Mouse (Mus musculus): ENCODE data around the gene Igfbp6. TPM values are rescaled to one million over a fixed set of nuclear protein-coding genes. Genes with fewer than 3 reads are reported as not detected.

Igfbp6 gene
- total RNA-seq, 2 experiments from 2014 or later = 42.6 TPM

- intact Hi-C loops (cut with DNase I) = no loop called here
Measured at GRCm38 (mm10) chr15:102107689-102108573, 36.2 kb upstream of the Igfbp6 start.

GRCm38 (mm10) chr15:102108651-102109525 is 35.3 kb upstream of the Igfbp6 start:
- intact Hi-C loops (cut with DNase I) = no loop called here
- DNase-seq = peak in 1 of 2 experiments; percentile 72

More at GRCm38 (mm10) chr15:102107689-102108573, 36.2 kb upstream of the Igfbp6 start:
- DNase-seq = peak in 1 of 2 experiments; percentile 50

DNA sequence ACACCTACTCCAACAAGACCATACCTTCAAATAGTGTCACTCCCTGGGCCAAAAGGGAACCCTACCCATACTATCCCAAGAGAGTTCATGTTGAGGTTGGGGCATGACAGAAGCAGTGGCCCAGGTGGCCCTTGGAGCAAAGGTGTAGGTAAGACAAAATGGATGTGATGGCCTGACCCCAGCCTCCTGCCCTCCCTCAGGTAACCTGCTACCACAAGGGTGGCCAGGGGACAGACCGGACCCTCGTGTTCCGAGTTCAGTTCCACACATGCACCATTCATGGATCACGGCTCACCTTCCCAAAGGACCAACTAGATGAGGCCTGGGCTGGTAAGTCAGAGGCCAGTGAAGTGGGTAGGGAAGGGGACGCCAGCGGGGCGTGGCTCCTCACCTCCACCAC is 33.9 kb upstream of the Igfbp6 start:
- DNase-seq = no peak
- intact Hi-C loops (cut with DNase I) = no loop called here

DNA sequence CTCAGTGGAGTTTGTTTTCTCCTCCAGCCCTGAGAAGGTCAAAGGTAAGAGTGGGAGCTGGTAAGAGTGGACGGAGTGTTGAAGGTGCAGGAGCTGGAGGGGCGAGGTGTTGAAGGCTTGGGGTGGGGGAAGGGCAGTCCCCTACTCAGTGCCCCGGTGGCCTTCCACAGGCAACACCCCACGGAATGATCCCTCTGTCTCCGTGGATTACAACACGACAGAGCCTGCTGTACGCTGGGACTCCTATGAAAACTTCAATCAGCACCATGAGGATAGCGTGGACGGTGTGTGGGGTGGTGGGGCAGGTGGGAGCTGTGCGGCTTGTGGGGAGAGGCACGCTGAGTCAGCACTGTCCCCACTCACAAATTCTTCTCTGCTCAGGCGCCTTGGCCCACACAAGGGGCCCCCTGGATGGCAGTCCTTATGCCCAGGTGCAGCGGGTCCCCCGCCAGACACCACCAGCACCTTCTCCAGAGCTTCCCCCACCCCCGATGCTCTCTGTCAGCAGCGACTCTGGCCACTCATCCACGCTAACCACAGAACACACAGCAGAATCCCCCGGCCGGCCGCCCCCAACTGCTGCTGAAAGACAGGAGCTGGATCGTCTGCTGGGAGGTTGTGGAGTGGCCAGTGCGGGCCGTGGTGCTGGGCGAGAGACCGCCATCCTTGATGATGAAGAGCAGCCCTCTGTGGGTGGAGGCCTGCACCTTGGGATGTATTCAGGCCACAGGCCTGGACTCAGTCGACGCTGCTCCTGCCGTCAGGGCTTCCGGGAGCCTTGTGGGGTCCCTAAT is 33.3 kb upstream of the Igfbp6 start:
- DNase-seq = no peak
- intact Hi-C loops (cut with DNase I) = no loop called here

GRCm38 (mm10) chr15:102111495-102111829 is 32.7 kb upstream of the Igfbp6 start:
- DNase-seq = no peak
- intact Hi-C loops (cut with DNase I) = no loop called here

DNA sequence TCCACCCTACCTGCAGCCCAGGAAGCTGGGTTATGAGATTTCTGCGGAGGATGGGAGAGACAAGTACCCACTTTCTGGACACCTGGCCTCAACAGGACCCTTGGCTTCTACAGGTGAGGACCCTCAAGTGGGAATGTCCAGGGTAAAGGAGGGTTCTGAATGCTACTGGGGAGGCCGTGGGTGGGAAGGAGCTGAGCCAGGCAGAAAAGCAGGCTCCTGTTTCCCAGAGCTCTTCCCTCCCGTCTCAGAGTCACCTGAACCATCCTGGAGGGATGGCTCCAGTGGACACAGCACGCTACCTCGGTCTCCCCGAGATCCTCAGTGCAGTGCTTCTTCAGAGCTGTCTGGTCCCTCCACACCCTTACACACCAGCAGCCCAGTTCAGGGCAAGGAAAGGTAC is 32.0 kb upstream of the Igfbp6 start:
- DNase-seq = no peak
- intact Hi-C loops (cut with DNase I) = no loop called here

DNA sequence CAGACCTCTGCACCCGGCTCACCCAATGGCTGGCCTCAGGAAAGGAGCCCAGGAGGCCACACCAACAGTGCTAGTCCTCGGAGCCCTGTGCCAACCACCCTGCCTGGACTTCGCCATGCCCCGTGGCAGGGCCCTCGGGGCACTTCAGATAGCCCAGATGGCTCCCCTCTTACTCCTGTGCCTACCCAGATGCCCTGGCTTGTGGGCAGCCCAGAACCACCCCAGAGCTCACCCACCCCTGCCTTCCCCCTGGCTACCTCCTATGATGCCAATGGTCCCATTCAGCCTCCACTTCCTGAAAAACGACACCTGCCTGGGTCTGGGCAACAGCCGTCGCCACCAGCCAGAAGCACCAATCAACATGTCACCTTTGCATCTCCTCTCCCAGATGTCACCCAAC is 31.3 kb upstream of the Igfbp6 start:
- intact Hi-C loops (cut with DNase I) = no loop called here
- DNase-seq = no peak

DNA sequence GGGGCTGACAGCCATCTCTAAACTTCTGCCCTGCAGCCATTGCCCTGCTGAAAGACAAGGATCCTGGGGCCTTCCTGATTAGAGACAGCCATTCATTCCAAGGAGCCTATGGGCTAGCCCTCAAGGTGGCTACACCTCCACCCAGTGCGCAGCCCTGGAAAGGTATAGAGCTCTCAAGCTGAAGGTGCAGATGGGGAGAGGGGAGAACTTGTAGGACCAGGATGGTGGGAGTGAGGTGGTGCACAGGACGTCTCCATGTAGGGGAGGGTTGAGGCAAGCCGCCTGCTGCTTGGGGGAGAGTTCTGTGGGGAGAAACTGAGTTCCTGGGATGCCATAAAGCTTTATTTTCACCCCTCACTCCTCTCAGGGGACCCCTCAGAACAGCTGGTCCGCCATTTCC is 30.5 kb upstream of the Igfbp6 start:
- intact Hi-C loops (cut with DNase I) = no loop called here
- DNase-seq = no peak

GRCm38 (mm10) chr15:102114651-102115260 is 29.4 kb upstream of the Igfbp6 start:
- intact Hi-C loops (cut with DNase I) = no loop called here
- no peak for DNase-seq

DNA sequence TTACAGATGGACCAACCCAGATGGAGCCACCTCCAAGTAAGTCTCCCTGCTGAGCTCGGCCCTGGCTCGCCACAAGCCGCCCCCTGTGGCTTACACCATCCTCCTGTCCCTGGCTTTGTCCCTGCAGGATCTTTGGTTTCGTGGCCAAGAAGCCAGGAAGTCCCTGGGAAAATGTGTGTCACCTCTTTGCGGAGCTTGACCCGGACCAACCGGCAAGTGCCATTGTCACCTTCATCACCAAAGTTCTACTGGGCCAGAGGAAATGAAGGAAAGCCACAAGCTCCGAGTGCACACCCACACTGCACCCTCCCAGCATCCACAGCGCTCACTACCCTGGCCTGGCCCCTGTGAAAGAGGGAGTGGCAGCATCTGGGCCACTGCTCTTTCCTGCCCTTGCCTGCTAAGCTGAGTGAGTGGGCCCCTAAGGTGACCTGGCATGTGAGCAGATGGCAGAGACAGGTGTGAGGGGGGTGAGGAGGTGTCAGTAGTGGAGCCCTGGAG is 28.4 kb upstream of the Igfbp6 start:
- DNase-seq = no peak
- intact Hi-C loops (cut with DNase I) = no loop called here

DNA sequence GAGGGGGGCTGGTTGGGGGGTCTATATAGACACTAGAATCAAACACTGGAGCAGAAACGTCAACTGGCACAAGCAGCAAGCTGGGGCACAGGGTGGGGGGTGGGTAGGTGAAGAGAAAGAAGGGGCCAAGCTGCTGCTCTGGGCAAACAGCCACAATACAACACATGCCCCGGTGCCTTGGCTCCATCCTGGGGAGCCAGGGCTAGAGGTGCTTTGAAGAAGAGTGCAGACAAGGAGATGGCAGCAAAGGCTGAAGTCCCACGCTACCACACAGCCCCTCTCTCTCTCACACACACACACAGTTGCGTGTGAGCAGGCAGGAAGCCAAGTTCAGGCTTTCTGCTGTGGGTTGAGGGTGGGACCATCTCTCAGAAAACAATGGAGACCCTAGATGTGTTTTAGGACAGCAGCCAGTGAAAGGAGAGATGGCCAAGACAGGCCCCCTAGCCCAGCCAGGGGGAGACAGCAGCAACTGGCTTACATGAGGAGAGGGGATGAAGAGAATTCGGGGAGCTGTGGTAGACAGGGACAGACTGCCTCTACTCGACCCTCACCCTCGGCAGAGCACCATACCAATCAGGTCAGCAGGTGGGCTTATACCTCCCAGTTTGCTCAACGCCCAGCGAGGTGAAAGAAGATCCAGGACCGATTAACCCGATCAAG is 27.3 kb upstream of the Igfbp6 start:
- DNase-seq = no peak

GRCm38 (mm10) chr15:102117461-102118443 is 26.4 kb upstream of the Igfbp6 start:
- DNase-seq = peak in 1 of 2 experiments; percentile 39
- intact Hi-C loops (cut with DNase I) = no loop called here

More for the DNA sequence above, 27.3 kb upstream of the Igfbp6 start:
- intact Hi-C loops (cut with DNase I) = no loop called here

- DNase-seq = no peak
- intact Hi-C loops (cut with DNase I) = no loop called here
Measured at GRCm38 (mm10) chr15:102118591-102118990, 25.6 kb upstream of the Igfbp6 start.

DNA sequence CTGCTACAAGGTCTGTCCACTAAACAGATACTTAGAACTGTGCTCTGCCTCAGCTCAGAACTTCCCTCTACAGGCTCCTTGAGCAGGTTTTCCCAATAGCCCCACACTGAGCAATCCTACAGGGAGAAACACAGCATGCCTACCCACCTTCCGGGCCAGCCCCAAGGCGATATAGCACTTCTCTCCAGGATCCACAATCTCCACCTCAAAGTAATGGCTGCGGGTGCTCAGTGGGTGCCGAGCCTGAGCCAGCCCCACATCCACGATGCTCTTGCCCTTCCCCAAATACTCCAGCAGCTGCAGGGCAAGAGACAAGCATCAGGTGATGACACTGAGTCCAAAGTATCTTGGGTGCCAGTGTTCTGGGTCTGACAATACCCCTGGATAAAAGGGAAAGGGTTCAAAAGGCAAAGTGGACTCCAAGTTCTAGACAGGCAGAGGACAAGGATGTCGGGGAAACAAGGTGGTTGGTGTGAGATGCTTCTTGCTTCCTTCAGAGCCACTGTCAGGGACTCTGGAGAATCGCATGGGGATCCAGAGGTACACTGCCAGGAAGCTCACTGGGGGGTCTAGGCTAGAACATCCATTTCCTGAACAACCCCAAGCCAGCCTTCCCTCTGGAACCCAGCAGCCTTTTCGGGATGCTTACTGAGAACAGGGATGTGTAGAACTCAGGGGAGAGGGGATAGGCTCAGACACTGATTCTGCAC is 24.9 kb upstream of the Igfbp6 start:
- no peak for DNase-seq
- intact Hi-C loops (cut with DNase I) = loop anchor here (1.0 kb wide), 1 partner anchor 26 kb away; no protein-coding TSS in a partner anchor

DNA sequence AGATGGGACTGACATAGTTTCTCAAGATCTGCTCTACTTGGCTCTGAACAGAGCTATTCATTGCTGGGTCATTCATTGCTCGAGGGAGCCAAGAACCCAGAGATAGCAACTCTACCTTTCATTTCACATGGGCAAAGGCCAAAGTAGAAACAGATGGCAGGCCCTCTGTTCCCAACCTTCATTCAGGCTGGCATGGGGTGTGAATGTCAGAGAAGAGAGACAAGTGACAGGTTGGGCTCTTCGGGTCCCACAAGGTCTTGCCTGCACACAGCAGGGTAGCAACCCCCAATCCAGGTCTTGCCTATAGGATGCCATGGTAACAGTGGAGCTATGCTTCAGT is 24.4 kb upstream of the Igfbp6 start:
- no peak for DNase-seq
- intact Hi-C loops (cut with DNase I) = loop anchor here (1.0 kb wide), 1 partner anchor 26 kb away; no protein-coding TSS in a partner anchor

DNA sequence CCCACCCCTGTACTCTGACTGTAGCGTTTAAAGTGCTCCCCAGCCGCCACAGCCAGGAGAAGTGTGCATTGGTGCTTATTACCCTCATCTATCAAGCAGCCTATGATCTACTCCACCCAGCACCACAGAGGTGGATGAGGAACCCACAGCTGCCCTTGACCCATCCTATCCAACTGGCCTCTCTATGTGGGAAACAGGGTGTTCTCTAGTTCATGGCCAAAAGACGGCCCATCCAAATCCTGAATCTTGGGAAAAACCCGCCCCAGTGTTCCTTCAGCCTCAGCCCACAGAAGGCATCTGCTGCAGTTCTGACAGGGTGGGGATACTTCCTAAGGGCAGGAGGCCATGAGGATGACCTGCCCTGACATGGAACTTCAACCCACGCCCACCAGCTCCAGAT is 23.6 kb upstream of the Igfbp6 start:
- peak in 1 of 2 experiments; percentile 45 for DNase-seq
- intact Hi-C loops (cut with DNase I) = no loop called here

DNA sequence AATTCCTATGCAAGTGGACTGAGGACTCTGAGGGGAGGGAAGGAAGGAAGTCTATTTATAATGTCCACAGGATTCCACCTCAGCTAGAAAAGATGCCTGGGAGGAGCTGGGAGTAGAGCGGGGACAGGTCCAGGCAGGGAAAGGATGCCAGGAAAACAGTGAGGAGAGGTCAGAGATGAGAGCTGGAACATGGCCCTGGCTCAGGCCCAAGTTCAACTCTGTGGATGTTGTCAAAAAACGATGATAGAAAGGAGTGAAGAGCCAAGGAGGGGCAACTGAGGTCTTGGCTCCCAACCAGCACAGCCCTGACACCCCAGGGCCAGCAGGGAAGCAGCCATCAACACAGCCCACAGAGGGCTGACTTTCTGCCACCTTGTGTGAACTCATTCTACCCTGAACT is 17.9 kb upstream of the Igfbp6 start:
- peak in 1 of 2 experiments; percentile 46 for DNase-seq
- intact Hi-C loops (cut with DNase I) = no loop called here

- intact Hi-C loops (cut with DNase I) = no loop called here
- no peak for DNase-seq
Measured at GRCm38 (mm10) chr15:102133314-102133713, 10.8 kb upstream of the Igfbp6 start.

Measured in gastrocnemius, postnatal 36 days (tissue).